Mouse (Mus musculus): ENCODE data around the gene Capg. TPM values are rescaled to one million over a fixed set of nuclear protein-coding genes. Genes with fewer than 3 reads are reported as not detected.

Gene Capg
- polyA plus RNA-seq, 1 experiment from 2014 or later, result 32.8 TPM

GRCm38 (mm10) chr6:72604066-72604465, 59.9 kb downstream of the Capg start:
- peaks cover 3% of the 10 kb centered on the region; the same call in 1 of the 2 replicates for H3K4me1 ChIP-seq (ENCODE audit: control insufficient read depth, insufficient read depth, low read length)
- ATAC-seq (replicated peaks; ENCODE audit: extremely low read depth, insufficient read depth, low FRiP score), result no peak
- no peak overlapping the region for H3K27ac ChIP-seq (ENCODE audit: low read length)
- no peaks in the 10 kb centered on the region for H3K27me3 ChIP-seq (ENCODE audit: control insufficient read depth, insufficient read depth, low read length)
- WGBS, result 85% methylated on average over 2 of the region's 2 CpGs
- peaks cover 33% of the 10 kb centered on the region for H3K36me3 ChIP-seq (ENCODE audit: control insufficient read depth, insufficient read depth)
- H3K4me3 ChIP-seq (ENCODE audit: low read length), result no peak overlapping the region
- H3K9me3 ChIP-seq (replicated peaks; ENCODE audit: control insufficient read depth, low read length), result no peaks in the 10 kb centered on the region
- H3K4me2 ChIP-seq (ENCODE audit: low read depth, low read length), result no peak overlapping the region
- H3K9ac ChIP-seq (ENCODE audit: low read length), result no peak overlapping the region

DNA sequence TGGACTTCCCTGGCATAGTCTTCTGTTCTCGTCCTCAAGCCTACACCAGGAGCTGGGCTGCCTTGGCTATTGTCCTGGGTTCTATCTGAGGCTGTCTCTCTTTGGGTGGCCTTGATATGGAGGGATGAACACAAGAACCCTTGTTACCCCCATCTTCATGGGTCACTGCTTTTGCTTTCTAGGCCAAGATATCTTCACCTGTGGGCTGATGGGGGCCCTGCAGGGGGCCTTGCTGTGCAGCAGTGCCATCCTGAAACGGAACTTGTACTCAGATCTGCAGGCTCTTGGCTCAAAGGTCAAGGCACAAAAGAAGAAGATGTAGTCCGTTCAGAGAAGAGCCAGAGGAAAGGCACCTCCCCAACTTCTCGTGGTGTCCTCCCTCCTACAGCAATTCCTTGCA, 62.9 kb downstream of the Capg start:
- H3K36me3 ChIP-seq (ENCODE audit: control insufficient read depth, insufficient read depth), result peaks cover 43% of the 10 kb centered on the region
- no peak overlapping the region for H3K4me3 ChIP-seq (ENCODE audit: low read length)
- H3K27ac ChIP-seq (ENCODE audit: low read length), result no peak overlapping the region
- ATAC-seq (replicated peaks; ENCODE audit: extremely low read depth, insufficient read depth, low FRiP score), result no peak
- WGBS, result 85% methylated on average over 4 of the region's 4 CpGs
- H3K9me3 ChIP-seq (replicated peaks; ENCODE audit: control insufficient read depth, low read length), result no peaks in the 10 kb centered on the region
- H3K4me1 ChIP-seq (ENCODE audit: control insufficient read depth, insufficient read depth, low read length), result no peaks in the 10 kb centered on the region
- no peak overlapping the region for H3K4me2 ChIP-seq (ENCODE audit: low read depth, low read length)
- H3K9ac ChIP-seq (ENCODE audit: low read length), result no peak overlapping the region
- no peaks in the 10 kb centered on the region for H3K27me3 ChIP-seq (ENCODE audit: control insufficient read depth, insufficient read depth, low read length)

- Histone ChIP-seq H3K9me3 (replicated peaks; ENCODE audit: control insufficient read depth, low read length) (no peaks in the 10 kb centered on the region), H3K27me3 (ENCODE audit: control insufficient read depth, insufficient read depth, low read length) (no peaks in the 10 kb centered on the region), H3K4me1 (ENCODE audit: control insufficient read depth, insufficient read depth, low read length) (no peaks in the 10 kb centered on the region), H3K36me3 (ENCODE audit: control insufficient read depth, insufficient read depth) (peaks cover 43% of the 10 kb centered on the region), H3K4me2 (ENCODE audit: low read depth, low read length) (no peak overlapping the region), H3K27ac (ENCODE audit: low read length) (no peak overlapping the region), H3K4me3 (ENCODE audit: low read length) (no peak overlapping the region), H3K9ac (ENCODE audit: low read length) (no peak overlapping the region)
- no peak for ATAC-seq (replicated peaks; ENCODE audit: extremely low read depth, insufficient read depth, low FRiP score)
- 80% methylated on average over 5 of the region's 5 CpGs for WGBS
Observed at GRCm38 (mm10) chr6:72607676-72608075, 63.5 kb downstream of the Capg start.

- WGBS, result 95% methylated on average over 4 of the region's 4 CpGs
- no peak overlapping the region for H3K9ac ChIP-seq (ENCODE audit: low read length)
- H3K27ac ChIP-seq (ENCODE audit: low read length), result no peak overlapping the region
- ATAC-seq (replicated peaks; ENCODE audit: extremely low read depth, insufficient read depth, low FRiP score), result no peak
- H3K4me3 ChIP-seq (ENCODE audit: low read length), result no peak overlapping the region
- no peaks in the 10 kb centered on the region for H3K4me1 ChIP-seq (ENCODE audit: control insufficient read depth, insufficient read depth, low read length)
- no peaks in the 10 kb centered on the region for H3K9me3 ChIP-seq (replicated peaks; ENCODE audit: control insufficient read depth, low read length)
- no peaks in the 10 kb centered on the region for H3K27me3 ChIP-seq (ENCODE audit: control insufficient read depth, insufficient read depth, low read length)
- no peak overlapping the region for H3K4me2 ChIP-seq (ENCODE audit: low read depth, low read length)
- H3K36me3 ChIP-seq (ENCODE audit: control insufficient read depth, insufficient read depth), result peaks cover 49% of the 10 kb centered on the region
Observed at GRCm38 (mm10) chr6:72608662-72609184, 64.5 kb downstream of the Capg start.

DNA sequence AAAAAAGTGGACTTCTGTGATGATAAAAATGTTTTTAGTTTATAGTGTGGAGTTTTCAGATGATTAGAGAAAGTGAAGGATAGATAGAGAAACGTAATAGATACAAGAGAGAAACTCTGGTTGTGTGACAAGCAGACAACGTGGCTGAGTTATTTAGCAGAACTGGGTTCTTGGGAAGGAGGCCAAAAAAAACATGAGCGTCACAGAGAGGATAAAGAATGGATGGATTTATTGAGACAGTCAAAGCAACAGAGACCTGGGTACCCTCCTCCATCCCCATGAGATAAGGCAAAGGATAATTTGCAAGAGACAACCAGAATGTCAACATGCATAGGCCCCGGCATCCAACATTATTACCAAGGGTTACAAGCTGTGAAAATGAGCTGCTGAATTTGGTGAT, 66.1 kb downstream of the Capg start:
- H3K9ac ChIP-seq (ENCODE audit: low read length), result no peak overlapping the region
- H3K4me1 ChIP-seq (ENCODE audit: control insufficient read depth, insufficient read depth, low read length), result peaks cover 12% of the 10 kb centered on the region
- no peak overlapping the region for H3K27ac ChIP-seq (ENCODE audit: low read length)
- no peaks in the 10 kb centered on the region for H3K9me3 ChIP-seq (replicated peaks; ENCODE audit: control insufficient read depth, low read length)
- no peak overlapping the region for H3K4me2 ChIP-seq (ENCODE audit: low read depth, low read length)
- H3K36me3 ChIP-seq (ENCODE audit: control insufficient read depth, insufficient read depth), result peaks cover 38% of the 10 kb centered on the region
- H3K27me3 ChIP-seq (ENCODE audit: control insufficient read depth, insufficient read depth, low read length), result no peaks in the 10 kb centered on the region
- no peak for ATAC-seq (replicated peaks; ENCODE audit: extremely low read depth, insufficient read depth, low FRiP score)
- no peak overlapping the region for H3K4me3 ChIP-seq (ENCODE audit: low read length)
- 48% methylated on average over 4 of the region's 4 CpGs for WGBS

Other genes starting within 250 kb of the Capg start
- gene Sftpb, start 239.8 kb upstream of the Capg start, polyA plus RNA-seq (2015; fragmentation: Nextera tagmentation; extraction: Ambion mirVana), result 2.9 and 27.8 TPM in 2 replicates
- gene Usp39, start 199.2 kb upstream of the Capg start, polyA plus RNA-seq (2015; fragmentation: Nextera tagmentation; extraction: Ambion mirVana), result 26.3 and 27.3 TPM in 2 replicates
- 16.0 TPM in 2 replicates for gene 0610030E20Rik, start 197.1 kb upstream of the Capg start, polyA plus RNA-seq (2015; fragmentation: Nextera tagmentation; extraction: Ambion mirVana)
- gene Tmem150a, start 188.9 kb upstream of the Capg start, polyA plus RNA-seq (2015; fragmentation: Nextera tagmentation; extraction: Ambion mirVana), result 12.9 and 13.8 TPM in 2 replicates
- gene Rnf181, start 177.4 kb upstream of the Capg start, polyA plus RNA-seq (2015; fragmentation: Nextera tagmentation; extraction: Ambion mirVana), result 92.2 and 93.6 TPM in 2 replicates
- 40.1 and 46.0 TPM in 2 replicates for gene Vamp5, start 163.9 kb upstream of the Capg start, polyA plus RNA-seq (2015; fragmentation: Nextera tagmentation; extraction: Ambion mirVana)
- 134 and 139 TPM in 2 replicates for gene Vamp8, start 153.7 kb upstream of the Capg start, polyA plus RNA-seq (2015; fragmentation: Nextera tagmentation; extraction: Ambion mirVana)
- 28.9 and 29.5 TPM in 2 replicates for gene Ggcx, start 130.1 kb upstream of the Capg start, polyA plus RNA-seq (2015; fragmentation: Nextera tagmentation; extraction: Ambion mirVana)
- gene Mat2a, start 104.8 kb upstream of the Capg start, polyA plus RNA-seq (2015; fragmentation: Nextera tagmentation; extraction: Ambion mirVana), result 305 and 318 TPM in 2 replicates
- gene Sh2d6, start 22.7 kb upstream of the Capg start, polyA plus RNA-seq (2015; fragmentation: Nextera tagmentation; extraction: Ambion mirVana), result 0.16 TPM in 1 of 2 replicates, not detected in the other
- 13.8 and 15.2 TPM in 2 replicates for gene Elmod3, start 54.0 kb downstream of the Capg start, polyA plus RNA-seq (2015; fragmentation: Nextera tagmentation; extraction: Ambion mirVana)
- 25.3 and 30.5 TPM in 2 replicates for gene Retsat, start 54.1 kb downstream of the Capg start, polyA plus RNA-seq (2015; fragmentation: Nextera tagmentation; extraction: Ambion mirVana)
- 25.3 and 26.2 TPM in 2 replicates for gene Tgoln1, start 72.6 kb downstream of the Capg start, polyA plus RNA-seq (2015; fragmentation: Nextera tagmentation; extraction: Ambion mirVana)
- 13.6 and 14.0 TPM in 2 replicates for gene Tcf7l1, start 244.9 kb downstream of the Capg start, polyA plus RNA-seq (2015; fragmentation: Nextera tagmentation; extraction: Ambion mirVana)

Data from heart, embryonic 16.5 days (tissue).